Mouse (Mus musculus): ENCODE data around the gene Cpvl.
A peak's percentile ranks its signal among the peaks of the same experiment; 100 is the strongest.

The Cpvl gene

GRCm38 (mm10) chr6:53972238-53972743, 6.2 kb downstream of the Cpvl start:
- DNase-seq (ENCODE audit: low read depth, low spot score) = no peak

- DNase-seq (ENCODE audit: low read depth, low spot score) = no peak
Measured at GRCm38 (mm10) chr6:53971729-53972128, 6.7 kb downstream of the Cpvl start.

GRCm38 (mm10) chr6:53969081-53969480, 9.4 kb downstream of the Cpvl start:
- no peak for DNase-seq (ENCODE audit: low read depth, low spot score)

GRCm38 (mm10) chr6:53968550-53968949, 9.9 kb downstream of the Cpvl start:
- no peak for DNase-seq (ENCODE audit: low read depth, low spot score)

GRCm38 (mm10) chr6:53966595-53966994, 11.9 kb downstream of the Cpvl start:
- no peak for DNase-seq (ENCODE audit: low read depth, low spot score)

GRCm38 (mm10) chr6:53965900-53966299, 12.6 kb downstream of the Cpvl start:
- DNase-seq (ENCODE audit: low read depth, low spot score) = no peak

- DNase-seq (ENCODE audit: low read depth, low spot score) = no peak
Measured at GRCm38 (mm10) chr6:53963906-53964496, 14.5 kb downstream of the Cpvl start.

GRCm38 (mm10) chr6:53962006-53962405, 16.5 kb downstream of the Cpvl start:
- DNase-seq (ENCODE audit: low read depth, low spot score) = no peak

GRCm38 (mm10) chr6:53959826-53960225, 18.6 kb downstream of the Cpvl start:
- DNase-seq (ENCODE audit: low read depth, low spot score) = no peak

GRCm38 (mm10) chr6:53958321-53958720, 20.1 kb downstream of the Cpvl start:
- DNase-seq (ENCODE audit: low read depth, low spot score) = peak; percentile 53

GRCm38 (mm10) chr6:53956513-53956912, 22.0 kb downstream of the Cpvl start:
- DNase-seq (ENCODE audit: low read depth, low spot score) = no peak

GRCm38 (mm10) chr6:53955846-53956245, 22.6 kb downstream of the Cpvl start:
- no peak for DNase-seq (ENCODE audit: low read depth, low spot score)

GRCm38 (mm10) chr6:53955271-53955670, 23.2 kb downstream of the Cpvl start:
- no peak for DNase-seq (ENCODE audit: low read depth, low spot score)

GRCm38 (mm10) chr6:53954106-53954505, 24.4 kb downstream of the Cpvl start:
- DNase-seq (ENCODE audit: low read depth, low spot score) = no peak

GRCm38 (mm10) chr6:53953348-53953747, 25.1 kb downstream of the Cpvl start:
- DNase-seq (ENCODE audit: low read depth, low spot score) = no peak

GRCm38 (mm10) chr6:53951421-53951820, 27.1 kb downstream of the Cpvl start:
- no peak for DNase-seq (ENCODE audit: low read depth, low spot score)

- DNase-seq (ENCODE audit: low read depth, low spot score) = no peak
Measured at GRCm38 (mm10) chr6:53950876-53951275, 27.6 kb downstream of the Cpvl start.

GRCm38 (mm10) chr6:53948388-53949035, 30.0 kb downstream of the Cpvl start:
- no peak for DNase-seq (ENCODE audit: low read depth, low spot score)

GRCm38 (mm10) chr6:53944887-53945286, 33.6 kb downstream of the Cpvl start:
- no peak for DNase-seq (ENCODE audit: low read depth, low spot score)

GRCm38 (mm10) chr6:53944417-53944816, 34.1 kb downstream of the Cpvl start:
- no peak for DNase-seq (ENCODE audit: low read depth, low spot score)

- no peak for DNase-seq (ENCODE audit: low read depth, low spot score)
Measured at GRCm38 (mm10) chr6:53942190-53942831, 36.2 kb downstream of the Cpvl start.

- no peak for DNase-seq (ENCODE audit: low read depth, low spot score)
Measured at GRCm38 (mm10) chr6:53939752-53940151, 38.7 kb downstream of the Cpvl start.

GRCm38 (mm10) chr6:53938942-53939341, 39.5 kb downstream of the Cpvl start:
- DNase-seq (ENCODE audit: low read depth, low spot score) = no peak
